Mouse (Mus musculus): ENCODE measurements around the gene Zfr2.

Gene Zfr2

DNA sequence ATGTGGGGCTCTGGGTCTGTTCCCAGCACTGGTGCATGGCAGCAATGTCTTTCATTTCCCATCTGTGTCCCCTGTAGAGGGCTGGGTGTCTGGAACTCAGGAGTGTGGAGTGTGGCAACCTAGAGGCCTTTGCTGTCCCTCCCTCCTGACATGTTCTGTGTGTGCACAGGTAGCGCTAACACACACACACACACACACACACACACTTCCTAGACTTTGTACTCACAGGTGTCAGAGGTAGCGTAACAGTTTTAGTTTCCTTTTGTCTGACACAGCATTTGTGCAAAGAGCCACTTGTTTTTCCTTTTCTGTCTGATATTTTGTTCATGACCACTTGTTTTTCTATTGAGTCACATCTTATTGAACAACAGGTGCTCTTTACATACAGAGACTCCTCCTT is 14.8 kb downstream of the Zfr2 start:
- DNase-seq (ENCODE audit: low read depth, low spot score), result no peak

DNA sequence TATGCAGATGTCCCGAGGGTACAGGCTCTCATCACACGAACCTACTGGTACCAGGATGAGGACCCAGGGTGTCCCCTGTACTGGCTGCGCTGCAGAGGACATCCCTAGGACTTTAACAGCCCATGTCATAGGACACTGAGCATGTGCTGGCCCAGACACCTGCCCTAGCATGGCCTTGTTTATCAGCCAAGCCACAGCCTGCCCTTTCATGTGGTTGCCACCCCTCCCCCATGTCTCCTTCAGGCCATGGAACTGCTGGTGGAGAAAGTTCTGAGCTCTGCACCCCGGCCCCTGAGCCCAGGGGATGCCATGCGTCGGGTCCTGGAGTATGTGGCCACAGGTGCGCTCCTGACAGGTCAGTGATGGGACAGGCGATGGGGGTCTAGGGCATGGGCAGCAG is 16.5 kb downstream of the Zfr2 start:
- DNase-seq (ENCODE audit: low read depth, low spot score), result no peak

DNA sequence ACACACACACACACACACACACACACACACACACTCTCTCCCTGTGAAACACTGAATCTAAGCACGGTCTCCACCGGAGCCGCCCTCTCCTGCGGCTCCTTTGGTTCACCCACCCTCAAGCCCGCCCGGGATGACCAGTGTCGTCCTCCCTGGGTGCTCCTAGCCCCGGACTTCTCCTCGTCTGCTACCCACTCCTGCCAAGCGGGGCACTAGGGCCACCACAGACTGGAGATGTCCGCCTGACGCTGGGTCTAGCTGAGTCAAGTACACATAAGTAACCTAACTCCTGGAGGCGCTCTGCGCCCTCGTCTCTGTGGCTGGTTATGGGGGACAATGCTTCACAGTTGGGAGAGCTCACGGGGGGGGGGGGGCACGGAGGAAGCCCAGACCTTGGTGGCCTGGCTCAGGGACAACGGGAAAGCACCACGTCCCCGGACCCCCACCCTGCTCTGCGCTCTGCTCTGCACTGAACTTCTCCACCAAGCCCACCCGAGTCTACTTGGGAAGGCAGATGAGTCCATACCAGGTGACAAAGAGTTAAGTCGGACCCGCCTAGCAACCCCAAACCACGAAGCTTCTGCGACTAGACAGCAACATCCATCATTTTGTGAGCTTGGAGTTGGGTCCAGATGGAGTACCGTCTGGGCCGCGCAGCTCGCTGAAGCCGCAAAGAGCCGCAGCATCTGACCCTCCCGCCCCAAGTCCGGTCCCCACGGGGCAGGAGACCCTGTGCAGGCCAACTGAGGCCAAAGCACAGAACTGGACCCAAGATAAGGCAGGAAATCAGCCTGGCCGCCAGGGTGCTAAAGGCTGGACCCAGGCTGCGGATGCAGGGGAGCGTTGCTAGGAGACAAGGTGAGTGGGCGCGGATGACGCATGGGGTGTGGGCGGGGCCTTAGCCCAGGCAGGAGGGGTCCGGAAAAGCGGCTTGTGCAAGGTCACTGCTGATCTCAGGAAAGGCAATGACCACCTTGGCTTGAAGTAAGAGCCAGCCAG is 19.8 kb downstream of the Zfr2 start, which contains the start of gene Matk:
Gene Matk (plus strand): TSS at position 512 of the 996 bp plus-strand sequence.
- no peak for DNase-seq (ENCODE audit: low read depth, low spot score)

DNA sequence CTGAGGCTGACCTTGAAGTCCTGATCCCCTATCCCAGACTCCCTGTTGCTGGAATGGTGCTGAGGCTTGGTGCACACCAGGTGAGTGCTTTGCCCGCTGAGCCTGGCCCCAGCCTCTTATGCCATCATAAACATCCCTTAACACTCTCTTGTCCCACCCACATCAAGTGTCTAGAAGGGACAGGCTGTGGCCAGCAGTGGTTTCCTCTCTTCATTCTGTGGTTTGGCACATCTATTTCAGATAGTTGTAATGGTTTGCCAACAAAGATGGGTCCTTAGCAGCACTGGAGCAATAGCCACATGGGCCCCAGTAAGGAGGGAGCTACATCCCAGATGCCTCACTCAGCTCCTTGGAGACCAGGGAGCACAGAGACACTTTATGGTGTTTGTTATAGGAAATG is 21.9 kb downstream of the Zfr2 start:
- DNase-seq (ENCODE audit: low read depth, low spot score), result no peak

DNA sequence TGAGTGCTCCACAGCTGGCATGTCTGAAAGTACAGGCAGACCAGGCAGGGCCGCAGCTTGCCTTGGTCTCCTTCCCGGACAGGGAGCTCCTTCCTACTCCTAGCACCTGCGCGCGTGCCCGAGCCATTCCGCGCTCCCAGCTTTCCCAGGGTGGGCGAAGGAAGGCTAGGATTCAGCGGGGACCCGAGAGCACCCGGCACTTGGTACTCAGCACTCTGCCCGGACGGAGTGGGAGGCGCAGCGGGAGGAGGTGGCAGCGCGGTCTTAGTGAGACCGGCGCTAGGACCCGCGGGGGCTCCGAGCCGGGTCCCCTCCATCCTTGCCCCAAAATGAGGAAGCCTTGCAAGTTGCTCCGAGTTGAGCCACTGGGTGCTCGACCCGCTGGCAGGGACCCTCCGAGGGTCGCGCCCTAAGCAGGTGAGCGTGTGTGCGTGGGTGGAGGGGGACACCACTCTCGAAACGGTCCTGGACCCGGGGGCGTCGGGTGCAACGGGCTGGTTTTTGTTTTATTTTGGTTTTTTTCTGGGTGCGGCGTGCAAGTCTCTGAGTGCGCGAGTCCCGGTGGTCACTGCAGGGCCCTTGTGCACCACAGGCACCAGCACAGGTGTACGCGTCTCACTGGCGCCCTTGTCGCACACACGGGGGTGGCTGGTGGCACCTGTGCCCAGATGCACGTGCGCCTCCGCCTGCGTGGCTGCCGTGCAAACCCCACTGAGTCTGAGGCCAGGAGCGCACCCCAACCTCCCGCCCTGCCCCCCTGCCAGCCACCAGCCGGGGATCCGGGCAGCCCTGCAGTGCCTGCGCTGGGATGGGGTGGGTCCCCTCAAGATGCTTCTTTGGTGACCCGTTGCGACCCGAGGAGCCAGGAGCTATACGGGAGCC is 24.4 kb downstream of the Zfr2 start:
- DNase-seq (ENCODE audit: low read depth, low spot score), result no peak

DNA sequence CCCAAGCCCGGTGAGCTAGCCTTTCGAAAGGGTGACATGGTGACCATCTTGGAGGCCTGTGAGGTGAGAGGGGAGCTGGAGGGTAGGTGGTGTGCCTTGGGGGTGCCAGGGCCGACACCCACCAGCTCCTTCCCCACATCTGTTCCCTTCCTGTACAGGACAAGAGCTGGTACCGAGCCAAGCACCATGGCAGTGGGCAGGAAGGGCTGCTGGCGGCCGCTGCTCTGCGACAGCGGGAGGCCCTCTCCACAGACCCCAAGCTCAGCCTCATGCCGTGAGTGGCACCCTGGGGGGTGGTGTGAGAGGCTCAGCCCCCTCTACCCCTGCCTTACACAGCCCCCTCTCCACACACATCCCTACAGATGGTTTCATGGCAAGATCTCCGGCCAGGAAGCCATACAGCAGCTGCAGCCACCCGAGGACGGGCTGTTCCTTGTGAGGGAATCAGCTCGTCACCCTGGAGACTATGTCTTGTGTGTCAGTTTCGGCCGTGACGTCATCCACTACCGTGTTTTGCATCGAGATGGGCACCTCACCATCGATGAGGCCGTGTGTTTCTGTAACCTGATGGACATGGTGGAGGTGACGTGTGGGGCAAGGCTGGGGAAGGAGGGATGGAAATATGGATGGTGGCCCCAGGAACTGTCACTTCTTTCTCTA is 26.4 kb downstream of the Zfr2 start:
- DNase-seq (ENCODE audit: low read depth, low spot score), result no peak

DNA sequence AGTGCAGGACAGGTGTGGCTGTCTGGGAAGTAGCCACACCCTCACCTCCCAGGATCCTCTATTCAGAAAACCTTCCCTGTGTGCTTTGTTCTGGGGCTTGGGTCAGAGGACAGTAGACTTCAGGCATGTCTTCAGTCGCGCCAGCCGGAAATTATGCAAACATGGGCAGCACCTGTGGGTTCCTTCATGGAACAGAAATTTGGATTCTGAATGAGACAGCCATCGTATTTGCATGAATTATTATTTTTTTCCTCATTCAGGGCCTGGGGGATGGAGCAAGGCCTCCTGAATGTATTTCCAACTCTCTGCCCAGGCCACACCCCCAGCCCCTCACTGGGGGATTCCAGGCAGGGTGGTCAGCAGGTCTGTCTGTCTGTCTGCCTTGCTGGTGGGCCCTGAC is 28.1 kb downstream of the Zfr2 start:
- no peak for DNase-seq (ENCODE audit: low read depth, low spot score)

DNA sequence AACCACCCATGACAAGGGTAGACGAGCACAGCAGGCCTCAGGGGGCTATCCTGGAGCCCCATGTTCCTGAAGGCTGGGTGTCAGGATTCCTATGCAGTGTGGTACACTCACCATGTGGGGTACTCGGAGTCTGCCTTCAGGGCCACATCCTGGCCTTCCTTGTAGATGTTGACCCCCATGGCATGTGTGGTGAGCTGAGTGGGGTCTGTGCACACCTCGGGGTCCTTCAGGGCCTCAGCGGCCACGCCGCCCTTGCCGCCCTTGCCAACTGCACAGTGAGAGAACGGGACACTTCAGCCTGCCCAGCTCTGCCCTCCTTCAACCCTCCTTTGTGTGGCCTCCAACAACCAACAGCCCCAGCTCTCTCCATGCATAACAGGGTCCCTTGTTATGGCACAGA is 32.6 kb downstream of the Zfr2 start:
- DNase-seq (ENCODE audit: low read depth, low spot score), result no peak

DNA sequence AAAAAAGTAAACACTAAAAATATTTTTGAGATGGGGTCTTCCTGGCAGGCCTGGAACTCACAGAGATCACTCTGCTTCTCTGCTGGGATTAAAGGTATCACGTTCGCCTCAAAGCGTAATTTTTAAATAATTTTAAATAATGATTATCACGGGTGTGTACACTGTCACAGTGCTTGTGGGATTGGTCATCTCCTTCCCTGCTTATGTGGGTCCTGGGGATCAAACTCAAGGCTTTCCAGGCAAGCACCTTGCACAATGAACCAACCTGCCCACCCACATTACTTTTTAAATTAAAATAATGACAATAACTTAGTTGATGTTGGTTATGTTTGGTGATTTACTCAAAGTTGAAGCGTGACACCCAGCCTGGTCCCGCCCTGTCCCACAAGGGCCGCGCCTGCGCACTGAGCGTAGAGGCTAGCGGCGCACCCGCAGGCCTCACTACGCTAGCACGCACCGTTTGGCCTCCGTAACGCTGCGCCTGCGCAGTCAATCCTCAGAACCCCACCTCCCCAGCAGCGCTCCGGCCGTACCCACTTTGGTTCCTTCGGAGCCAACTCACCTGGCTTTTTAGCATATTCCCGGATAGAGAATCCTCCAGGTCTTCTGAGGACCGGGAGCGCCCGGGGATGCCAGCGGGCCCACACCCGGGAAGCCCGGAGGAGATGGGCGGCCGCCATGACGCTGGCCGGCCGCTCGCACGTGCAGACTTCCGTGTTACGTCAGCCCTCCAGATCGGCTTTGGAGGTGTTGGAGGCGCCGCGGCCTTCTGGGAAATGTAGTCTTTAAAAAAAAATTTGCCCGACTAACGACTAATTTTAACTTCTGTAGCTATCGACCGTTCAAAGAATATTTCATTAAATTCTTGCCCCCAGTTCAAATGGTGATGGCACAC is 33.5 kb downstream of the Zfr2 start, which contains the start of the genes Mrpl54 and Apba3:
Gene Mrpl54 (minus strand): TSS at position 724 of the 895 bp plus-strand sequence.
Gene Apba3 (plus strand): TSS at position 750 of the 895 bp plus-strand sequence.
- peak; percentile 88 for DNase-seq (ENCODE audit: low read depth, low spot score)

DNA sequence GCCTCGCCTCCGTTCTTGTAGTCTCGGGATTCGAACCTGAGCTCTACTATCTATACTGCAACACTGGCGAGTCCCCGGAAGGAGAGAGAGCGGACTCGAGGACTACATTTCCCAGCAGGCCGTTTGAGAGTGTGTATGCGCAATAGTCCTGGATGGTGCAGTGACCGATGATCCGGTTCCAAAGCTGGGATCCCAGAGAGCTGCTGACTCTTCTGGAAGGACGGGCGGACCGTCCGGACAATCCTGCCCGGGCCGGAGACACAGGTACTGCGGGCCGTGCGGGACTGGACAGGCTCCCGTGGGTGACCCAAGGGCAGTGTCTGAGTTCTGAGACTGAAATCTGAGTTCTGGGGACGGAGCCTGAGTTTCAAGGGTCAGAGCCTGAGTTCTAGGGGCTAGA is 35.1 kb downstream of the Zfr2 start:
- peak; percentile 65 for DNase-seq (ENCODE audit: low read depth, low spot score)

DNA sequence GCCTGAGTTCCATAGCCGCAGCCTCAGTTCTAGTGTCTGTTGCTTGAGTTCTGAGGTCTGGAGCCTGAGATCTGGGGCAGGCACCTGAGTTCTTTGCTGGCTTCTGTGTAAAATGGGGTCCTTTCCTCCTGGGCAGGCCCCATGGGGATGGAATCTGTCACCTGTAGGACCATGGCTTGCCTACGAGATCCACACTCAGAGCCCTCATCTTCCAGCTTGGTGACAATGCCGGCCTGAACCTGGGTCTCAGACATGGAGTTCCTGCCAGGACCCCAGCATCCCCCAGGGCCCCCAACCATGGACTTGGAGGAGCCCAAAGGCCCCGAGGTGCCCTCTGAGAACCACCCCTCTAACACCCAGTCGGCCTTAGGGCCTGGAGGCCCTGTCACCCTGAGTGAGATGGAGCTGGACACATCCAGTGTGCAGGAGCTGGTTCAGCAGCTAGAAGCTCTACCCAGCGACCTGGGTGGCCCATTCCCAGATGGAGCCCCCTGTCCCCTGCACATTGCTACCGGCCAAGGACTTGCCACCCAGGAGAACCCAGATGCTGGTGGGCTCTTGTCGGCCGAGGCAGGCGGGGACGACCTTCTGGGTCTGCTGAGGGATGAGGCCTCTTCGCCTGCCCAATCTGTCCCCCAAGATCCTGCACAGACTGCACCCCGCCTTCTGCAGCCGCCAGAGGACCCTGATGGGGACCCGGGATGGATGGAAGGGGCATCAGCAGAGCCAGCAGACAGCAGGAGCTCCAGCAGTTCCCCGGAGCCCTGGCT is 35.9 kb downstream of the Zfr2 start:
- DNase-seq (ENCODE audit: low read depth, low spot score), result no peak

DNA sequence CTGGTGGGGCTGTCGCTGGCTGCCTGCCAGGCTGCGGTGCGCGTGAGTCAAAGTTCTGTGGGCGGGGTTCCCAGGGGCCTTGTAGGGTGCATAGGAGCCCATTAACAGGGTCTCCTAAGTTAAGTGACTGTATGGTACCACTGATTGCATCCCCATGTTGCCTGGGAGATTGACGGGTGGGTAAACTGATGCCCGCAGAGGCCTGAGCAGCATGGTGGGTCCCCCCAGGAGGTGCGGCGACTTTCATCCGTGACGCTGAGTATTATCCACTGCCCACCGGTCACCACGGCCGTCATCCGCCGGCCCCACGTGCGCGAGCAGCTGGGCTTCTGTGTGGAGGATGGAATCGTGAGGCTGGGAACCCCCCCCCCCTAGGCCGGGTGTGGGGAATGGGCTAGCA is 39.4 kb downstream of the Zfr2 start:
- no peak for DNase-seq (ENCODE audit: low read depth, low spot score)

DNA sequence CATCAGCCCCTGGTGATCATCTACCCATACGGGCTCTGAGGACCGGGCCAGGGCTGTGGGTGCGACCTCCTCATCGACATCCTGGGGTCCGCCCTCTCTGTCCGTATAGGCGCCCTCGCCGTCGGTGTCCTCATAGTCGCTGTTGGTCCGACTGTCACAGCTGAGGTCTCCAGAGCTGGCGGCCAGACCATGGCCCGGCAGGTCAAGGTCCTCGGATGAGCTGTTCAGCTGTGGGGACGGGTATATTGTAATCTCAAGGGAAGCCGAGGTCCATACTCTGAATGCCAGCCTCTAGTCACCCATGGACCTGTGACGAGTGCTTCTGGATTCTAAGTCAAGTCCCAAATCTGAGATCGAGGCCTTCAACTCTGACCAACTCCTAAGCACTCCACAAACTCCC is 40.9 kb downstream of the Zfr2 start:
- DNase-seq (ENCODE audit: low read depth, low spot score), result no peak

DNA sequence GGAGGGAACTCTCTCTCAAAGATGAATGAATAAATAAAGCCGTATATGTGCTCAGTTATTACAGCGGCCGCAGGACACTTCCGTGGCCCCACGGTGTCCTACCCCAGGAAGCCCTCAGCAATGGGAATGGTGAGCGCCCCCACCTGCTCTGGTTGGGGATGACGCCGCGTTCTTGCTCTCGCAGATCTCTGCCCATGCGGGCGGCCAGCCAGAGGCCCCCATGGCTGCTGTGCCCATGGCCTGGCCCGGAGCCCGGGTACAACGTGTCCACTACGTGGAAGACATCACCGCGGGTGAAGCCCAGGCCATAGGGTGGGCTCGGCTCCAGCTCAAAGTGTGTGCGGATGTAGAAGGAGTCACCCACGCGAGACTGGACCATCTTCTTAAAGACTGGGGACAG is 44.7 kb downstream of the Zfr2 start:
- DNase-seq (ENCODE audit: low read depth, low spot score), result no peak

DNA sequence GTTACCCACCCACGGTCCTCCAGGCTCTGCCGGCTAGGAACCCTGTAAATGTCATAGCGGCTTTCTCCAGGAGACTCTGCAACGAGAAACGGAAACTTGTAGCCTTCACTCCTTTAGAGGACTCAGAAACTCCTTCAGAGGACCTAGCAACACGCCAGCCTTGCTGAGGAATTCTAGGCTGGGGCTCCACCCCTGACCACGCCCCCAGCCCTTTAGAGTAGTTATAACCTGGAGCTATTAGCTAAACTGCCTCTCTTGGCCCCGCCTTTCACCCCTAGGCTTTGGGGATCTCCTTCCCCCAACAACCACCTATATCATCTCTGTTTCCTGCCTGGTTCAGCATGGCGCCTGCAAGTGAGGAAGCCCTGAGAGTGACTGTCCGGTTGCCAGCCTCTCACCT is 46.5 kb downstream of the Zfr2 start:
- no peak for DNase-seq (ENCODE audit: low read depth, low spot score)

DNA sequence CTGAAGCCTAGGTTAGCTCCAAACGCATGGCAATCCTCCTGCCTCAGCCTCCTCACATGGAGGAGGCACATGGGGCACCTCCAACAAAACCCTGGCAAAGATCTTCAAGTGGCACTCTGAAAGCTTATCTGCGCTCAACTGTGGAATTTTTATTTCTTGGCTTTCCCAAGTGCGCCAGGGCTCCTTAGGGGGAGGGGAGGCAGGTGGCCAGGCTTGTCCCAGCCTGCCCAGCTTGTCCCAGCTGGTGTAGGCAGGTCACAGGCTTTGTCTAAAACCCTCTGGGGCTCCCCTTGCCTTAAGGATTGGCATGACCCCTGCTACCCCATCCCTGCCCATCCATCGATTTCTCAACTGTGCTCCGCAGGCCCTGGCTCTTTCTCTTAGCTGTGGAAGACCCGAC is 51.2 kb downstream of the Zfr2 start:
- no peak for DNase-seq (ENCODE audit: low read depth, low spot score)

DNA sequence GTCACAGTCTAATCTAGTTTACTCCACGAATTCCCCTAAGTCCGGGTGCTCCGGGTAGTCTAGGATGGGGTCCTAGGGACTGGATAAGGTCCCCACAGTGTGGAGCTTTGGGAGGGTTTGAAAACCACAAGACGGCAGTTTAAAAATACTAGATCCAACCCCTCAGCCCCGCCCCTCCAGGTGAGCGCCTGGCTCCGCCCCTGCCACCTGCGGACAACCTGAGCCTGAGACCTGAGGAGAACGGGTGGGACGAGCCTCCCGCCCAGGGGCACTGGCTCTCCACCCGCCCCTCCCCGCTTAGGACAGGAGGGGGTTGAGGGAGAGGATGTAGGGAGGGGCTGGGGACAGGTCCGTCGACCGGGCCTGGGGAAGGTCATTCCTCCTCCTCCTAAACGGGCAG is 51.8 kb downstream of the Zfr2 start:
- no peak for DNase-seq (ENCODE audit: low read depth, low spot score)

DNA sequence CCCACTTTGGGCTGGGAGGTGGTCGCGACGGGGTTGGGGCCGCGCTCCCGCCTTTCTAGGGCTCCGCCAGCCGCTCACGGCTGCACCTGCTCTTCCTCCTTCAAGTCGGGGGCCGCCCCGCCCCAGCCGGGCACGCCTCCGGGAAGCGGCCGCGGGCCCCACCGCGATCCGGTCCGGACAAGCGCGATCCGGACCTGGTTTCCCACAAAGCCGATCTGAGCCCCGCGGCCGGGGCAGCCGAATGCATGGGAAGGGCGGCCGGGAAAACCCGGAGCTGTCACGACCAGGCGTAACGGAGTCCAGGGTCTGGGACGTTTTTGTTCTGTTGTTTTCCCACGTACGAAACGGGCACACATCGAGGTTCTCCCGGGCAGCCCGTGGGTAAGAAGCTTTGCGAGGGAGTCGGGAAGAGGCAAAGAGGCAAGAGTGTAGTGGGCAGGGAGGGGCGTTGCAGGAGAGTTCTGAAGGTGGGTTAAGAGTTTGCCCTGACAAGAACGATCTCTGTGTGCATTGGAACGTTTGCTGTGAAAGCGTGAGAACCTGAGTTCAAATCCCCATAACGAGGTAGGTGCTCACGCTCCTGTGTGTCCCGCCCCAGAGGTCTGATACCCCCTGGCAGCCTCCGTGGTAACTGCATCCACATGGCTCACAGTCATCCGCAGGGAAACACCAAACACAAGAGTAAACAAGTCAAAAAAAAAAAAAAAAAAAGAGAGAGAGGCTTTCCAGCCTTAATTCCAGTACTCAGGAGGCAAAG is 52.9 kb downstream of the Zfr2 start:
- peak; percentile 64 for DNase-seq (ENCODE audit: low read depth, low spot score)

DNA sequence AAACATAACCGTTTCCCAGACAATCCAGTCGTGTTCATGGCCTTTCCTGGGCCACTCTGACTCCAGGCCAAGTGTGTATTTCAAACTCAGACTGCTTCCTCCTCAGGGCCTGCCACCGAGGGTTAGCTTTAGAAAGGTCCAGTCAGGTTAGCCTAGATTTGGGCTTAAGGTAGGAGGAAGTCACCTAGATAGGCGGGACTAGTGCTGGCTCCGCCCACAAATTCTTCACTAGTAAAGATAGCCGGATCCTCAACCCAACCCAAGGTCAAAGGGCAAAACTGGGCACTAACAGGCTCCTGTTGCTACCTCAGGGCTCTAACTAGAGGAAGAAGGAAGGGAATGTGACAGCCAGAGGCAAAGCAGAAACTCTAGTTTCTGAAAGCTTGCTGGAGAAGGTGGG is 53.6 kb downstream of the Zfr2 start:
- no peak for DNase-seq (ENCODE audit: low read depth, low spot score)
